Mouse (Mus musculus) embryonic stem cell, embryonic (primary cell): ENCODE results near the gene Nacc1.

Source experiments
- CTCF ChIA-PET, 4 experiments: fragments of 300-600 bp in 2 of 4; fragments of 350-600 bp in 2 of 4; sonication (Branson Sonifier 250); formaldehyde crosslinking; loops; one replicate each; lab custom pipeline; 2022; ENCODE audit warnings: inconsistent platforms in 2 of 4; lab: Charles Lee
- POLR2A ChIA-PET, 4 experiments: fragments of 300-600 bp in 2 of 4; fragments of 350-600 bp in 2 of 4; sonication (Branson Sonifier 250); formaldehyde crosslinking; loops; one replicate each; lab custom pipeline; 2022; ENCODE audit warnings: antibody characterized with exemption in 4 of 4, inconsistent platforms in 1 of 4; lab: Charles Lee

The Nacc1 gene

DNA sequence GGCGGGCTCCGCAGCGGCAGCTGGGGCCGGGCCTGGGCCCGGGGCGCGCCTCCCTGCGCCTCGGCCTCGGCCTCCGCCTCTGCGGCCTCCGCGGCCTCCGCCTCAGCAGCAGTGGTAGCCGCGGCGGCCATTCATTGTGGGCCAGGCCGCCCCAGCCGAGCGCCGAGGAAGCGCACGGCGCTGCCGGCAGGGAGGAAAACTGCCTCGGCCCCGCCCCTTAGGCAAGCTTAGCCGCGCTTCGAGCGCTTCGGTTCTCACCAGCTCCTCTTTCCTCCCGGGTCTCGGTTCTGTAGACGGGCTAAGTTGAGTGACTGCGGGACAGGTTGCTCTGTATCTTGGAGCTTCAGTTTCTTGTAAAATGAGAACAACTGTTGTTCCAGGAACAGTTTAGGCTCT is at the start of gene Nacc1:
TSS of gene Nacc1 (minus strand) at position 158 of the 396 bp plus-strand sequence.
- ChIA-PET POLR2A (interaction anchor here (0.5 to 31.2 kb wide), 72 partner anchors 8 to 789 kb away, joined by 3 to 557 read pairs (median 5); partner anchors contain the start of genes Ier2 (in 4 of the 4), Calr (in 3 of the 4), Ccdc130 (in 1 of the 4) and Dand5 (in 1 of the 4)), CTCF (interaction anchor here (0.5 to 2.8 kb wide), 33 partner anchors 10 to 485 kb away, joined by 3 to 17 read pairs (median 4); partner anchors contain the start of genes Calr (in 1 of the 4), Gcdh (in 1 of the 4) and Ier2 (in 1 of the 4))

DNA sequence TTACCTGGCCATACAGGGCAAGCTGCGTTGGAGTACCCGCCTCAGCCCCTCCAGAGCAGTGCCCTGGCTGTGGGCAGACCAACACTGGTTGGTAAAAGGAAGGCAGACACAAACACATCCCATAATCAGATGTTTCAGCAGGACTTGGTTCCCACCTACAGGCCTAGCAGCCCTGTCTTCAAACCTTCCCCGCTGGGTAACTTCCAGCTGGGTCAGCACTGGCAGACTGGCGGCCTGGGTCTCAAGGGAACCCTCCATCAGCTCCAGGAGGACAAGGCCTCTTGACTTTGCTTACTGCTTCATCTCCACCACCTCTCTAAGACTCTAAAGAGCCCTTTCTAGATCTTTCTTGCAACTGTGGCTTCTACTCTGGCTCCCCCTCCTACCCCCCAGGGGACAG is 48.9 kb upstream of the Nacc1 start:
- CTCF ChIA-PET = interaction anchor here (0.6 to 5.3 kb wide), 23 partner anchors 9 to 361 kb away, joined by 3 to 101 read pairs (median 11); partner anchors contain the start of genes G430095P16Rik (in 2 of the 4) and Gadd45gip1 (in 1 of the 4)
- POLR2A ChIA-PET = interaction anchor here in 3 of 4 experiments (0.6 to 2.0 kb wide), 21 partner anchors 8 to 300 kb away, joined by 3 to 14 read pairs (median 4); partner anchors contain the start of genes Calr (in 1 of the 3), Dand5 (in 1 of the 3), G430095P16Rik (in 1 of the 3) and Gcdh (in 1 of the 3)

DNA sequence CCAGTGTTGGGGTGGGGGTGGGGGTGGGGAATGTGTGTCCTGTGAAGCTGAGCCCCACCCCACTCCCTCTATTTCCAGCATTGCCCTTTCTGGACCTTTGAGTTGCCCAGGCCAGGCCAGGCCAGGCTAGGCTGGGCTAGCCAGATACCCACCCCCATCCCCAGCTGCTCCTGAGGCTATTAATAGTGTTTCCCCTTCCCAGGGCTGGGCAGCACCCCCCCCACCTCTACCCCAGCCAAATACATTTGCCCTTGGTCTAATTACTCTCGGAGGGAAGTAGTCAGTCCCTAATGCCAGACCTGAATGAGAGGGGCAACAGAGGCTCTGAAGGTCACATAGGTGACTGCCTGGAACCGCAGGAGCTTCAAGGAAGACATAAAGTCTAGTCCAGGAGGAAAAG is 47.9 kb upstream of the Nacc1 start:
- ChIA-PET POLR2A (interaction anchor here in 2 of 4 experiments (0.6 to 1.6 kb wide), 9 partner anchors 9 to 87 kb away, joined by 3 to 8 read pairs (median 3); partner anchors contain the start of genes Dand5 (in 1 of the 2) and G430095P16Rik (in 1 of the 2)), CTCF (interaction anchor here (0.5 to 4.6 kb wide), 17 partner anchors 9 to 540 kb away, joined by 3 to 101 read pairs (median 6); partner anchors contain the start of gene G430095P16Rik (in 1 of the 4))

DNA sequence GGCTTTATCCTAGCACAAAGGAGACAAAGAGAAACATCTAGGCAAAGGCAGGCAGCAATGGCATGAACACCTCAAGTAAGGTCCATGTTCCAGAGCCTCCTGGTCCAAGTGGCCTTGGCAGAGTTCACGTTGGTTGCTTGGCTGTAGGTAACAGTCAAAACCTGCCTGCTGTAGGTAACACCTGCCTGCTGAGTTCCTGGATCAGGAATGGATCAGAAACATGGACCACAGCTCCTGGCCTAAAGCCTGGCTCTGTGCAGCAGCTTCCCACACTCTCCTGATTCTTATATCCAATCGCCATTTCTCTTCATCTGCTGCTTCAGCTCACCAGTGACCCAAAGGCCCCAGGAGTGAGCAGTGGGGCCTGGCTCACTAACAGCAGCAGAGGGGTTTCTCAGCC is 47.0 kb upstream of the Nacc1 start:
- CTCF ChIA-PET = interaction anchor here in 3 of 4 experiments (0.6 to 4.6 kb wide), 6 partner anchors 8 to 577 kb away, joined by 3 to 62 read pairs (median 4); no protein-coding TSS in a partner anchor
- POLR2A ChIA-PET = interaction anchor here in 1 of 4 experiments (1.0 to 1.3 kb wide), 2 partner anchors 13 to 16 kb away, joined by 3 read pairs; no protein-coding TSS in a partner anchor

DNA sequence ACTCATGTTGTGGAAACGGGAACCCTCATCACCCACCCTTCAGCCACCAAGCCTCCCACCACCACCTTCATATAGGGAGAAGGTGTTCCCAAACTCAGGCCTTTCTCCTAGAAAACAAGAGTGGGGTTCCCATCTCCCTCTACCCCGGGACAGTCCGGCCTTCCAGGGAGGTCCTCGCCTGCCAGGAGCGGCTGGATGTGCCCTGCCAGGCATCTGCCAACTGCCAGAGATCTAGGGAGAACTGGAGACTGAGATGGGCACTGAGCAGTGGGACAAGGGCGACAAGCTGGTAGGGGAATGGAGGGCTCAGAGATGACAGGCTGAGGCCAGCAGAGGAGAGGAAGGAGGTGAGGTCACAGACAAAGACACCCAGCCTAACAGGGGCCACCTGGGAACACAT is 46.3 kb upstream of the Nacc1 start:
- ChIA-PET CTCF (interaction anchor here in 2 of 4 experiments (0.7 to 0.8 kb wide), 2 partner anchors 436 to 577 kb away, joined by 3 read pairs; no protein-coding TSS in a partner anchor), POLR2A (no interaction called here)

DNA sequence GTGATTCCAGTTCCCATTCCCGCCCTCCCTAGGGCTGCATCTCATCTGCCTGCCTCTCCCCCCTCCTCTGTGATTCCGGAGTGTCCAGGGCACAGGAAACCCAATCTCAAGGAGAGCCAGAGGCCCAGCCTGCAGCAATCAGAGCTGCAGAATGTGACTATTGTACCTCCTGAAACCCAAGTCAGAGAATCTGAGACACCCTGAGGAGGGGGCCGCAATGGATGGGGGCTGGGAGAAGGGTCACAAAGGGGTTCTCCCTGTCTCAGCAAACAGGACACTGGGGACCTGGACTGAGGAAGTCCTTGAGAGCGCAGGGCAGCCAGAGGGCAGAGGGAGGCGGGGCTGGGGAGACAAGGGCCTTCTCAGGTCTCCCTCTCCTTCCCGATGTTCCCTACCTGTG is 45.3 kb upstream of the Nacc1 start:
- ChIA-PET POLR2A (interaction anchor here in 3 of 4 experiments (0.6 to 5.3 kb wide), 6 partner anchors 9 to 171 kb away, joined by 3 to 31 read pairs (median 4); no protein-coding TSS in a partner anchor), CTCF (no interaction called here)

DNA sequence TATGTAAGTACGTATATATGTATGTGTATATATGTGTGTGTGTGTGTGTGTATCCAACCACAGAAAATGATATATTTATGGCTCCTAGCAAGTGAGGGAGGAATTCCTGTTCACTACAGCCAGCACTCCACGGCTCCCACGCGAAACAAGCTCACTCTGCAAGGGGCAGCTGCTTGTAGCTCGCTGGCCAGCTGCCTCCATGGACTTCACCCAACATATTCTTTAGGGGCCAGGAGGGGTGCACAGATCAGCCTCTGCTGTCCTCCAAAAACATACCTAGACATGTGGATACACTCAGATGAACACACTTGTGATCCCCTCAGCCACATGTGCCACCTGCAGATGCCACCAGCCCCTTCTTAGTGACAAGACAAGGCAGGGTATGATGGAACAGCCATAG is 44.9 kb upstream of the Nacc1 start:
- POLR2A ChIA-PET = interaction anchor here in 3 of 4 experiments (0.6 to 5.3 kb wide), 10 partner anchors 10 to 253 kb away, joined by 3 to 31 read pairs (median 4); no protein-coding TSS in a partner anchor

DNA sequence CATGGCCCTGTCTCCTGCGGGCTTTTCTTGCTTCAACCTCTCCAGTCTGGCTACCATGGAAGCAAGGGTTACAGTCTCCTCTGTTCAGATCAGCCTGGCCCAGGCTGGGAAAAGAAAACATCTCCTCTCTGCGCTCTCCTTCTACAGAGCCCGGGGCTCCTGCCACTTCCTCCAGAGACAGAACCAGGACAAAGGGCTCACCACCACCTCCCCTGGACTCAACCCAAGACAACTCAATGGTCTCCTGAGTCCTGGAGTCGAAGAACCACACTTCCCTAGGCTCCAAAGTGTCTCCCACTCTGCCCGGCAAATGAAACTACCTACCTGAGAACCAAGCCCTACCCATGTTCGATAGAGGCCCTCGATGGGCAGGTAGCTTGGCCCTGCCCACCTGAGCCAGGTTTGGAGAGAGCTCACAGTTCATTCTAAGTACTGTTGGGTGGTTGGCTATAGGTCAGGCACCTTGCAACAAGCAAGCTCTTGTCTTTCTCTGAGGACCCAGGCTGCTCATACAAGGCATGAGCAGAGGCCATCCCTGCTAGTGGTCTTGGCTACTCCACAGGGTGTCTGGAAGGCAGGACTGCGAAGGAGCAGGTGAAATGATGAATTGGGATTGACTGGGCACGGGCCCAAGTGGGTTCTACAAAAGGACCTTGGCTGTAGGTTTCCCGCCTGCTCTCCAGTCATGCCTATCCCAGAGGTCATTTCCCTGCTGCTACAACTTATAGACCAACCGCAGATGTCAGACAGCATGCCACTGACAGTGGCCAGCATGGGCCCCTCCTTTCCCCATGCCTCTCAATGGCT is 43.9 kb upstream of the Nacc1 start:
- ChIA-PET POLR2A (interaction anchor here in 3 of 4 experiments (0.5 to 5.3 kb wide), 18 partner anchors 8 to 839 kb away, joined by 3 to 31 read pairs (median 4); partner anchors contain the start of genes Calr (in 1 of the 3), Dnase2a (in 1 of the 3) and G430095P16Rik (in 1 of the 3)), CTCF (interaction anchor here in 3 of 4 experiments (0.6 to 3.1 kb wide), 8 partner anchors 8 to 84 kb away, joined by 3 to 14 read pairs (median 4); no protein-coding TSS in a partner anchor)

More for the DNA sequence above, 44.9 kb upstream of the Nacc1 start:
- CTCF ChIA-PET = interaction anchor here in 3 of 4 experiments (0.6 to 2.0 kb wide), 5 partner anchors 9 to 83 kb away, joined by 3 to 5 read pairs (median 4); no protein-coding TSS in a partner anchor

DNA sequence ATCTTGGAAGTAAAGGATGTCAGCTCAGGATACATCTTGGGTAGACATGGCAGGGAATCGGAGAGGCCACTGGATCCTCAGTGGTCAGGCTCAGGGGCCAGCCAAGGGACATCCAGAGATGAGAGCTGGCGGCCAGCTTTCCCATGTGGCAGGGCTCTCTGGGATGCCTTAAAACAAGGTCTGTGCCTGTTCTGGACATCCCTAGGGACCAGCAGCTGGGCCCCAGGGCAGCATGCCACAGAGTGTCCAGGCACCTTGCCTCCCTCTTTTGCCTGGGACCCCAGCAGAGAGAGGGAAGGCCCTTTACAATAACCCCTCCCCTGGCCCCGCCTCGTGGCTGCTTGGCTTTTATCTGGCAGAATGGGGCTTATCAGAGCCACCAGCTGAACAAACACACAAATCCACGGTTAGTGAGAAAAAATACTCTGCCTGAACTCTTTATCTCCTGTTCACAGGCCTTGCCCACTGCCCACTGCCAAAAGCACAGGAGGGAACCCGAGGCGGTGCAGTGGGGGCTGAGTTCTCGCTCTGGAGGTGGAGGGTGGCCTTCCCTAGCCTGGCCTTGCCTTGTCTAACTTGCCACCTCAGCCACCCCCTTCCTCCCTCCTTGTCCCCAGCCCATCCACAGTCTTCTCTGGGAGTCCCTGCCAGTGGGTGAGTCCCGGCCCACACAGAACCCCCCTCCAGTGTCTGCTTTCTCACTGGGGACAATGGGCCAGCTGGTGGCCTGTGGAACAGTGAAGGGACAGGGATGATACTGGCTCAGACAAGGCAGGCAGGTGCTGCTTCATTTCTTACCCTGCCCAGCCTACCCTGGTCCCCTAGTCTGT is 43.1 kb upstream of the Nacc1 start:
- CTCF ChIA-PET = interaction anchor here (0.6 to 3.1 kb wide), 15 partner anchors 21 to 173 kb away, joined by 3 to 14 read pairs (median 5); partner anchors contain the start of gene Gcdh (in 1 of the 4)

DNA sequence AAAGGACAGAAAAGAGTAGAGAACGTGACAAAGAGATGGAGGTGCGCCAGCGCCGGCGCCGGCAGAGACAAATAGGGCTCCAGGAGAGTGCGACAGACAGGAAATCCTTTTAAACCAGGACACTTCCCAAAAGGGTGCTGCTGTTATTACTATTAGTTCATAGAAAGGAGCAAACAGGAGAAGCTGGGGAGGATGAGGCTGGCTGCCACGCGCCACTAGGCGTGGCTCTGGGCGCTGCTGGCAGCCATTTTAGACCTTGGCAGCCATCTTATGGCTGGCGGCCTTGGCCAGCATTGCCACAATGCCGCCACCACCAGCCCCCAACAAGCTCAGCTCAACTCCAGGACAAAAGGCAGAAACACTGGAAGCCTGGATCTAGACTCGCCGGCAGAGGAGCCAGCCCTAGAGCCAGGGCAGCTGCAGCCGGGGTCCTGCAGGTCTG is 42.3 kb upstream of the Nacc1 start:
- ChIA-PET POLR2A (interaction anchor here in 3 of 4 experiments (0.7 to 5.3 kb wide), 53 partner anchors 7 to 296 kb away, joined by 3 to 31 read pairs (median 4); partner anchors contain the start of genes Rad23a (in 3 of the 3), Calr (in 2 of the 3), Asna1 (in 1 of the 3) and Dand5 (in 1 of the 3)), CTCF (interaction anchor here (0.6 to 3.1 kb wide), 16 partner anchors 8 to 625 kb away, joined by 3 to 14 read pairs (median 6); partner anchors contain the start of genes Dcaf15 (in 1 of the 4) and Gcdh (in 1 of the 4))

More for the DNA sequence above, 43.1 kb upstream of the Nacc1 start:
- POLR2A ChIA-PET = interaction anchor here in 3 of 4 experiments (0.6 to 5.3 kb wide), 49 partner anchors 9 to 295 kb away, joined by 3 to 31 read pairs (median 4); partner anchors contain the start of genes Rad23a (in 3 of the 3), Calr (in 2 of the 3), Asna1 (in 1 of the 3) and Dand5 (in 1 of the 3)

DNA sequence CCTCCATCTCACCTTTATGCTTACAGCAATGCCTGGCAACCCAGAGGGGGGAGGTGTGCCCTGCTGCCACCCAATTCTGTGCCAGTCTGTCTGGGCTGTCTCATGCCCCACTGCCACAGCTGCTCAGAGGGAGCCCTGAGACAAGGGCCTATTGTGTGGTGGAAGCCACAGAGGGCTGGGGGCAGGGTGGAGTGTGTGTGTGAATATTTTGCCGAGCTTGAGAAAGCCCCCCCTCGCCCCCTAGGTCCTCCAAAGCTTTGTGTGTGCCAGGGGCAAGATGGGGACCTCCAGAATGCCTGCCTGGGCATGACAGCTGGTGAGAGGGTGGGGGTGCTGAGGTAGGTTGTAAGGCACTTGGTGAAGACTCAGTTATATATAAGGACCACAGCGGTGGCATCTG is 40.8 kb upstream of the Nacc1 start:
- CTCF ChIA-PET = interaction anchor here (0.5 to 3.1 kb wide), 8 partner anchors 9 to 87 kb away, joined by 3 to 14 read pairs (median 6); no protein-coding TSS in a partner anchor
- POLR2A ChIA-PET = interaction anchor here in 3 of 4 experiments (0.5 to 5.3 kb wide), 18 partner anchors 9 to 187 kb away, joined by 3 to 31 read pairs (median 3); partner anchors contain the start of genes Calr (in 1 of the 3), Dnase2a (in 1 of the 3) and Trmt1 (in 1 of the 3)

DNA sequence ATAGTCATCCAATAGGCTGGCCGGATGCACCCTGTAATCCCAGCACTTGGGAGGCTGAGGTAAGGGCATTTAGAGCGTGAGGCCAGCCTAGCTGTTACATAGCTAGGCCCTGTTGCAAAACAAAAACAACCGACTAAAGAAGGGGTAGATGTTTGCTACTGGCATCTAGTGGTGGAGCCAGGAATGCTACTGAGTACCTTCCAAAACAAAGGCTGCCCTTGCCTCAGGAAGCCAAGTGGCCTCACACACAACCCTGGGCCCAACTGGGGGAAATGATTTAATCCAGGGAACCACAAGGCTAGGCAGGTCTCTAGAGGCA is 38.2 kb upstream of the Nacc1 start:
- POLR2A ChIA-PET = interaction anchor here (0.6 to 4.4 kb wide), 25 partner anchors 10 to 346 kb away, joined by 3 to 30 read pairs (median 5); partner anchors contain the start of genes Calr (in 2 of the 4), Dand5 (in 1 of the 4) and Dhps (in 1 of the 4)
- CTCF ChIA-PET = interaction anchor here (0.6 to 5.3 kb wide), 22 partner anchors 10 to 312 kb away, joined by 3 to 62 read pairs (median 6); no protein-coding TSS in a partner anchor

DNA sequence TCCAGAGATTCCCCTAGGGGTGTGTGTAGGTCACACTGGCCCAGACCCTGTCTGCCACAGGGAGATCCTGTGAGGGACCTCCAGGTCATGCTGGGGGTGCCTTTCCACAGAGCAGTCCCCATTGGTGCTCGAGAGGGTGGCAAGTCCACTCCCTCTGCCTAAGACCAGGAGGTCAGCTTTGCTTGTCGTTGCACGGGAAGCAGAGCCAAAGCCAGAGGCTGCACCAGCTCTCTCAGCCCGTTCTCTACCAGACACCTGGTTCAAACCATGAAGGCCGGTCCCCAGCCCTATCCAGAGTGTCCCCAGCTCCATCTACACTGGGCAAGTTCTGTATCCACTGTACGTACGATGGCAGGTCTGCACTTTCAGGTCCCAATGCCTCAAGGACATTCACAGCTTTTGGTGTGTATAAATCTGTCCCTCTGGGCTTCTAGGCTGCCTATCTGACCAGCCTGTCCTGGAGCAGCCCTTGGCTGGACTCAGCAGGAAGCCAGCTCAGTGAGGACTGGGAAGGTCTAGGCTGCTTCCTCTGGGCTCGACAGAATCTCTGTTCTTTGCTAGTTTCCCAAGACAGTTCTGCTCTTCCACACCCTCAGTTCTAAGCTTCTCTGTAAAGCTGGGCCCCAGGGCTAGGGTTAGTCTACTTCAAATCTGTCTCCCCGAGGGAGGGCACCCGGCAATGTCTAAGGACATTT is 37.7 kb upstream of the Nacc1 start:
- POLR2A ChIA-PET = interaction anchor here (0.6 to 4.4 kb wide), 33 partner anchors 11 to 347 kb away, joined by 3 to 30 read pairs (median 4); partner anchors contain the start of genes Calr (in 2 of the 4), Dand5 (in 1 of the 4) and Dhps (in 1 of the 4)
- CTCF ChIA-PET = interaction anchor here (0.6 to 5.3 kb wide), 26 partner anchors 10 to 311 kb away, joined by 3 to 62 read pairs (median 5); no protein-coding TSS in a partner anchor

DNA sequence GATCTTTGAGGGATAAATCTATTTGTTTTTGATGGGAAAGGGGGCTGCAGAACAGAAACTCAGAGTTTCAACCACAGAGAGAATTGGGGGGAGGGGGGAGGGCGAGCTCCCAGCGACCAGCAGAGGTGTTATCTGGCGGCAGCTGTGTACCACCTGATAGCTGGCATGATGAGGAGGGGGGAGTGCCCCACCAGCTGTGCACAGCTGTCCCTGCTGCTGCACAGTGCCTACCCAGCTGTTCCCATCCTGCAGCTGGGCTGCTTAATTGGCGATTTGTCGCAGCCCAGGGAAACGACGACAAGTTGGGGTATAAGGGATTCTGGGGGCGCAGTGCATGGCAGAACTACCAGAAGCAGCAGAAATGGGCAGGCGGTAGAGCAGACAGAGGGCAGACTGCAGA is 37.0 kb upstream of the Nacc1 start:
- ChIA-PET POLR2A (interaction anchor here in 3 of 4 experiments (0.6 to 4.4 kb wide), 25 partner anchors 11 to 440 kb away, joined by 3 to 30 read pairs (median 4); partner anchors contain the start of genes Calr (in 1 of the 3), Dhps (in 1 of the 3) and Ier2 (in 1 of the 3)), CTCF (interaction anchor here (0.6 to 5.3 kb wide), 16 partner anchors 13 to 130 kb away, joined by 3 to 62 read pairs (median 7); no protein-coding TSS in a partner anchor)

DNA sequence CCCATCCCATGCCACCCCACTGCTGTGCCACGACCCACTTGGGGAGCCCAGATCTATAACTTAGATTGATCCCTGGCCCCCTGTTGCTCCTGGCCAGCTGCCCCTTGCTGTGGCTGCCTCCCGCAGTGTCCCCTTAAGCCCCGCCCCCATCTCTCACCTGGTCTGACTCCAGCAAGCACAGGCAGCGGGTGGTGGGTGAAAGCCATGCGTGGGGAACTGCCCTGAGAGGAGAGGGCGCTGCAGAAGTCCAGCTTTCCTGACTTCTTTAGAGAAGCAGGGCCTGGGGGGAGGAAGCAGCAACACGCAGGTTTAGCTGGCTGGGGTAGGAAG is 35.9 kb upstream of the Nacc1 start:
- CTCF ChIA-PET = interaction anchor here (0.6 to 5.3 kb wide), 16 partner anchors 9 to 92 kb away, joined by 3 to 62 read pairs (median 4); no protein-coding TSS in a partner anchor
- POLR2A ChIA-PET = interaction anchor here in 2 of 4 experiments (0.7 to 4.4 kb wide), 19 partner anchors 8 to 124 kb away, joined by 3 to 30 read pairs (median 4); partner anchors contain the start of genes Ier2 (in 2 of the 2) and Calr (in 1 of the 2)
